Mouse (Mus musculus) intestine, postnatal 0 days (tissue): ENCODE results near the gene Fam19a2. TPM values are rescaled to one million over a fixed set of nuclear protein-coding genes. Genes with fewer than 3 reads are reported as not detected.

Experiments
- ATAC-seq: fragments of 200-750 bp; cut with Nextera tagmentation; 2 replicates; pipeline ENCODE4 v1.8.0; 2017; ENCODE audit warnings: mild to moderate bottlenecking, moderate TSS enrichment, moderate library complexity
- H3K27ac ChIP-seq: fragments of 300-500 bp; sonication (generic); 2 replicates; pipeline ENCODE4 v1.5.1; 2014; ENCODE audit warnings: mild to moderate bottlenecking, low read depth, low read length, moderate library complexity
- H3K27me3 ChIP-seq: fragments of 300-500 bp; sonication (generic); replicated peaks from 2 replicates; pipeline ENCODE4 v1.6.1; 2014; ENCODE audit warnings: low read length, mixed read lengths; ENCODE audit not compliant: control insufficient read depth, insufficient read depth
- H3K36me3 ChIP-seq: fragments of 300-500 bp; sonication (generic); 2 replicates; pipeline ENCODE4 v1.6.1; 2014; ENCODE audit warnings: mild to moderate bottlenecking, moderate library complexity; ENCODE audit not compliant: control insufficient read depth, insufficient read depth
- H3K4me1 ChIP-seq: fragments of 300-500 bp; sonication (generic); replicated peaks from 2 replicates; pipeline ENCODE4 v1.6.1; 2014; ENCODE audit warnings: antibody characterized with exemption, low read length, mixed read lengths; ENCODE audit not compliant: control insufficient read depth, insufficient read depth
- H3K4me2 ChIP-seq: fragments of 300-500 bp; sonication (generic); replicated peaks from 2 replicates; pipeline ENCODE4 v1.6.1; 2014; ENCODE audit warnings: low read depth, mild to moderate bottlenecking, moderate library complexity
- H3K4me3 ChIP-seq: fragments of 300-500 bp; sonication (generic); 2 replicates; pipeline ENCODE4 v1.5.1; 2014; ENCODE audit warnings: low read depth, low read length
- H3K9ac ChIP-seq: fragments of 300-500 bp; sonication (generic); 2 replicates; pipeline ENCODE4 v1.6.1; 2014; ENCODE audit warnings: mild to moderate bottlenecking, low read depth, low read length
- H3K9me3 ChIP-seq: fragments of 300-500 bp; sonication (generic); 2 replicates; pipeline ENCODE4 v1.6.1; 2016; ENCODE audit warnings: mixed run types; ENCODE audit not compliant: control insufficient read depth
- CTCF ChIP-seq: sonication (generic); IDR thresholded peaks from 2 replicates; pipeline ENCODE4 v1.5.1; 2016; ENCODE audit warnings: low read depth, mild to moderate bottlenecking, control low read depth, antibody characterized with exemption, moderate library complexity
- WGBS: fragments of 180-500 bp; shearing (Covaris S2); extraction: QIAGEN DNeasy Blood & Tissue Kit; methylation state at CpG from one replicate; pipeline ENCODE4 v1.1.7; 2014; 5-methylcytosine and 5-hydroxymethylcytosine counted together
- polyA plus RNA-seq: library from polyadenylated mRNA; unstranded; fragments of >200 nt; fragmentation: Nextera tagmentation; extraction: Ambion mirVana; gene quantifications from 2 replicates; pipeline ENCODE4 v1.2.1, GENCODE M21; 2015

The Fam19a2 gene
- polyA plus RNA-seq, 1 experiment from 2014 or later, result 0.85 TPM

GRCm38 (mm10) chr10:123597059-123597458, 333.3 kb downstream of the Fam19a2 start:
- no peak overlapping the region for H3K4me2 ChIP-seq
- no peak for ATAC-seq
- H3K9me3 ChIP-seq, result no peaks in the 10 kb centered on the region
- no peak for TF ChIP-seq CTCF
- no peaks in the 10 kb centered on the region for H3K4me1 ChIP-seq
- H3K27ac ChIP-seq, result no peak overlapping the region
- H3K9ac ChIP-seq, result no peak overlapping the region
- no peaks in the 10 kb centered on the region for H3K27me3 ChIP-seq
- no peaks in the 10 kb centered on the region for H3K36me3 ChIP-seq
- H3K4me3 ChIP-seq, result no peak overlapping the region
- WGBS, result 88% methylated on average over 3 of the region's 3 CpGs

- H3K4me1 ChIP-seq, result no peaks in the 10 kb centered on the region
- no peaks in the 10 kb centered on the region for H3K27me3 ChIP-seq
- no peak for ATAC-seq
- H3K9ac ChIP-seq, result no peak overlapping the region
- H3K27ac ChIP-seq, result no peak overlapping the region
- no peak overlapping the region for H3K4me3 ChIP-seq
- no peak overlapping the region for H3K4me2 ChIP-seq
- no peak for TF ChIP-seq CTCF
- no peaks in the 10 kb centered on the region for H3K36me3 ChIP-seq
- no peaks in the 10 kb centered on the region for H3K9me3 ChIP-seq
- WGBS, result 59% methylated on average over 2 of the region's 2 CpGs
Measured at GRCm38 (mm10) chr10:123605671-123606070, 341.9 kb downstream of the Fam19a2 start.

GRCm38 (mm10) chr10:123626691-123627090, 362.9 kb downstream of the Fam19a2 start:
- WGBS, result 78% methylated on average over 2 of the region's 2 CpGs
- no peak for ATAC-seq
- Histone ChIP-seq H3K27ac (no peak overlapping the region), H3K4me3 (no peak overlapping the region), H3K9ac (no peak overlapping the region), H3K36me3 (no peaks in the 10 kb centered on the region), H3K27me3 (no peaks in the 10 kb centered on the region), H3K4me2 (no peak overlapping the region), H3K9me3 (no peaks in the 10 kb centered on the region), H3K4me1 (no peaks in the 10 kb centered on the region)
- no peak for TF ChIP-seq CTCF

GRCm38 (mm10) chr10:123629248-123629744, 365.5 kb downstream of the Fam19a2 start:
- 73% methylated on average over 5 of the region's 5 CpGs for WGBS
- no peak overlapping the region for H3K9ac ChIP-seq

GRCm38 (mm10) chr10:123632029-123632428, 368.2 kb downstream of the Fam19a2 start:
- 49% methylated on average over 5 of the region's 5 CpGs for WGBS
- Histone ChIP-seq H3K4me1 (no peaks in the 10 kb centered on the region), H3K4me2 (no peak overlapping the region), H3K27me3 (no peaks in the 10 kb centered on the region), H3K9ac (no peak overlapping the region), H3K9me3 (no peaks in the 10 kb centered on the region), H3K36me3 (no peaks in the 10 kb centered on the region), H3K4me3 (no peak overlapping the region), H3K27ac (no peak overlapping the region)
- no peak for TF ChIP-seq CTCF
- ATAC-seq, result no peak

More at GRCm38 (mm10) chr10:123629248-123629744, 365.5 kb downstream of the Fam19a2 start:
- Histone ChIP-seq H3K4me1 (no peaks in the 10 kb centered on the region), H3K4me3 (no peak overlapping the region), H3K36me3 (no peaks in the 10 kb centered on the region), H3K4me2 (no peak overlapping the region), H3K27me3 (no peaks in the 10 kb centered on the region), H3K9me3 (no peaks in the 10 kb centered on the region), H3K27ac (no peak overlapping the region)
- no peak for TF ChIP-seq CTCF
- no peak for ATAC-seq

GRCm38 (mm10) chr10:123636655-123637054, 372.9 kb downstream of the Fam19a2 start:
- Histone ChIP-seq H3K9ac (no peak overlapping the region), H3K36me3 (no peaks in the 10 kb centered on the region), H3K4me3 (no peak overlapping the region), H3K4me1 (no peaks in the 10 kb centered on the region), H3K4me2 (no peak overlapping the region), H3K27me3 (no peaks in the 10 kb centered on the region), H3K27ac (no peak overlapping the region), H3K9me3 (no peaks in the 10 kb centered on the region)
- ATAC-seq, result no peak
- no peak for TF ChIP-seq CTCF
- WGBS, result 92% methylated on average over 5 of the region's 5 CpGs

- Histone ChIP-seq H3K27ac (no peak overlapping the region), H3K36me3 (no peaks in the 10 kb centered on the region), H3K4me1 (no peaks in the 10 kb centered on the region), H3K4me3 (no peak overlapping the region), H3K9ac (no peak overlapping the region), H3K4me2 (no peak overlapping the region), H3K27me3 (no peaks in the 10 kb centered on the region), H3K9me3 (no peaks in the 10 kb centered on the region)
- ATAC-seq, result no peak
- TF ChIP-seq CTCF, result no peak
Measured at GRCm38 (mm10) chr10:123637496-123637895, 373.7 kb downstream of the Fam19a2 start.
